Mouse (Mus musculus) left cerebral cortex, postnatal 36 days (tissue): ENCODE data around the gene Tbc1d8b. TPM values are rescaled to one million over a fixed set of nuclear protein-coding genes. Genes with fewer than 3 reads are reported as not detected.

ENCODE experiments used
- DNase-seq, 2 experiments: peaks; one replicate each; pipeline ENCODE4 v3.0.0; 2021 to 2022; ENCODE audit warnings: low spot score in 2 of 2, mixed read lengths in 1 of 2
- intact Hi-C: fragments of 180-260 bp; cut with DNase I; formaldehyde crosslinking; loops from one replicate; pipeline ENCODE4 v1.15.1; 2025
- total RNA-seq, 2 experiments: library from RNA; stranded (reverse); gene quantifications; 2 replicates each; pipeline ENCODE4 v1.2.3; 2021

Gene Tbc1d8b
- total RNA-seq, 2 experiments from 2014 or later, result 3.1 to 4.3 TPM

DNA sequence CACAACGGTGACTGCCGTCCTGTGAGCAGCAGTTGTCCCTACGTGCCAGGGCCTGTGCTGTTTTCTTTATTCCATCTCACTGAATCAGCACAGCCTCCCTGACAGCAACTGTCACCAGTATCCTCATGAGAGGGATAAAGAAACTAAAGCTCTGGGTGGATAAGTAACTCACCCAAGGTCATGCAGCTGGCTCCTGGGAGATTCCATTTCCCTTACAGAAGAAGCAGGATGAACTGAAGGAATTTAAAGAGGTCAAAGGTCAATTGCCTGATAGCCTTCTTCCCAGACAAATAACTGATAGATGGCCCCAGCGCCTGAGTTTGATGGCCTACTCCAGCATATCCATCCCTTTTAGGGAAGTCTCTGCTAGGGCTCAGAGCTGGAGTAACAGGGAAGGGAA, 92.6 kb downstream of the Tbc1d8b start:
- intact Hi-C loops, result no loop called here
- no peak for DNase-seq

DNA sequence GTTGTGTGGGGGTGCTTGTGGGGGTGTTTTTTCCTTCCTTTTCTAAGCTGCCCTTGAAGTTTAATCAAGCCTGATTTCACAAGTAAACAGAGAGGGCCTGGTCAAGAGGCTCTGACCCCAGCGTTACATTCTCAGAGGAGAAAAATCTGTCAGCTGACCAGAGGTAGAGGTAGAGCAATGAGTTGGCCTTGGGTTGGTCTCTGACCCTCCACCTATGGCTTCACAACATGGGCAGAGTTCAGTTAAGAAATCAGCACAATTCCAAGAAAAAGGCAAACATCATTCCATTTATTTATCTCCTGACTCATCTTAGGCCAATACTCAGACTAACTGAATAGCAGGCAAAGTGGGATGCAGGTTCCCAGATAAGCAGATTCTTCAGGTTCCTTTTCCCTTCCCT, 94.1 kb downstream of the Tbc1d8b start:
- intact Hi-C loops, result no loop called here

DNA sequence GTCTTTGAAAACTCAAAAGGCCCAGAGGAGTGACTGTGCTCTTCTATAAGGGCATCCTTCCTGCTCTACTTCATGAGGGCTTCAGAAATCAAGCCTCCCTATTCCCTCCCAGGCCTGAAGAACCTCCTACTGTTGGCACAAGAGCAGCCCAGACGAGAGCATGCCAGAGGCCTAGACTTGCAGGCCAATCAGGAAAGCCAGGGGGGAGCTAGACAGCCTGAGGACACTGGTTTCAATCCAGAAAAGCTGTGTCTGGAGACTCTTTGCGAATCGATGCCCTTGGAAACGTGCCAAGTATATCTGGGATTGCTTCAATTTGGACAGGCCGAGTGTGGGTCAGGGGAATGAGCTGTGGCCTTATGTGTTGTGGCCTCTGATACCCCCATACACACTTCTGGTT, 94.6 kb downstream of the Tbc1d8b start:
- intact Hi-C loops, result no loop called here
- DNase-seq, result no peak

More for the DNA sequence above, 94.1 kb downstream of the Tbc1d8b start:
- DNase-seq, result no peak

DNA sequence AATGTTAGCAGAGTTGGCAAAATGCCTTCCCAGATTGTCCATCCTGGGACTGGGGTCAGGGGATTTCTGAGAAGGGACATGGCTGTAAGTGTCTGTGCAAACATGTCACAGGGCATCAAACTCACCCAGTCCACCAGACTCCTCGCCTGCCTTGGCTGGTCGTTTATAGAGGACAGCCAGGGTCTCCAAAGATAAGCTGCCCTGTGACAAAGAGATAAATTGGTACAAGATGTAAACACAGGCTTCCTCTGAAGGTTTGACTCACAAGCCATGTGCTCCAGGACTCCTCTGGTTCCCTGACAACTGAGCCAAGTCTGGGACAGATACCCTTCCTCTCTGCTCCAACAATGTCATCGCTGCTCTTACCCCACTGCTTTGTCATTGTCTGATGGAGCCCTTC, 96.2 kb downstream of the Tbc1d8b start:
- no peak for DNase-seq
- intact Hi-C loops, result no loop called here

DNA sequence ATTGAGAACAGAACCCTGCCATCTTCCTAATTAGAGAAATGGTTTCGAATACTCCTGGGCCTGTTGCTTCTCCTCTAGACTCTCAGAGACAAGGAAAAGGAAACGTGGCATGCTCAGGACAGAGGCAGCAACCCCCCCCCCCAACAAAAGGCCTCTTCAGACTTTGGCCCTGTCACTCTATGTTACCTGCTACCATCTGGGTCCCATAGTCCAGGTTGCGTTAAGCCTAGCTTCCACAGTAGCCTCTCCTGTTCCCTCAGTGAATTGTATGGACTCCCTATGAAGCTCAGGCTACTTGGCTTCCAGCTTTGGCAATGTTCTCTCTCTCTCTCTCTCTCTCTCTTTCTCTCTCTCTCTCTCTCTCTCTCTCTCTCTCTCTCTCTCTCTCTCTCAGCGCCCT, 96.8 kb downstream of the Tbc1d8b start:
- no peak for DNase-seq
- intact Hi-C loops, result no loop called here

DNA sequence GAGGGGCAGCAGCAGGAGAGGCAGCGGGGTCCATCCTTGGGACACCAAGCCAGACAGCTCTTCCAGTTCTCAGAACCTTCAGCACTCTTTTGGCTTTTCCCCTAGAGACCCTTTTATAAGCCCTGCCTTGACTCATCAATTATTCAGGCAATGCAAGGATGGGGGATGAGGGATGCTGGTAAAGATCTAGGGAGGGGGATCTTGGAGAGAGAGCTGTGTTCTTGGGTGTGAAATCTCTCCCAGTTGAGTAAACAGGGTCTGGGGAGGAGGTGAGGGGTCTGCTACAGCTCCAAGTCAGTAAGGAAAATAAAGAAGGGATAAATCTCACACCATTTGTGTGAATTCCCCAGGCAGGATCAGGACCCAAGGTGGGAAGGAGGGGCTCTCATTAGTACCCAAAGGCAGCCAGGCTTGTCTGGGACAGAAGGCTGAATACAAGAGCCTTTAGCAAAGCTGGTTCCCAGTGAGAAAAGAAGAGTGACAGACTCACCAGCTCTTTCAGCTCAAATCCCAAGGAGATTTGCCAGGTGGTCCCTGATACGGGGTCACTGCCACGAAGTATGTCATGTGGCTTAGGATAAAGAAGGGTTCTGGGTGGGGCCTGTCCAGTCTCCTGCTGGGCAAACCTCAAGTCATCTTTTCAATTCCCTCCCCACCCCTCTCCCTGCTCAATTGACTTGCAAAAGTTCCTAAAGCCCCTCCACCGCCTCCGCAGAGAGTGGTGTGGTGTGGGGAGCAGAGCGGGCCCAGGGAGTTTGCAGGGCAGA, 97.7 kb downstream of the Tbc1d8b start, which contains the start of gene Ripply1:
Gene Ripply1 (minus strand): TSS at position 76 of the 767 bp plus-strand sequence.
- intact Hi-C loops, result no loop called here

DNA sequence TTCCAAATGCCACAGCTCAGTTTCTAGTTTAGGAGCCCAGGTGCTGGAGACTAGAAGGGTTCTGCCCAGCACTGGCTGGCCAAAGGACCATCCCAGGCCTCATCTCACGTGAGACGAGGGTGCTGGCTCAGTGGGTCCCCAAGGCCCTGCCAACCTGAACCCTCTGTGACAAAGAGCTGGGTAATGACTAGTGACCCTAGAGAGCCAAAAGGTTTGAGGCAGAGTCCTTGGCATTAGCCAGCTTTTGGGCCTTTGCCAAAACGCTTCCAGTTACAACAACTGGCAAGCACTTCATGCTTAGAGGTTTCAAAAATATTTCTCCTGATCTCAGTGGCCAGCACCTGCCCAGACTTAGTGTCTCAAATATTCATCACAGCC, 98.2 kb downstream of the Tbc1d8b start:
- intact Hi-C loops, result no loop called here
- DNase-seq, result no peak

More for the DNA sequence above, 97.7 kb downstream of the Tbc1d8b start, which contains the start of gene Ripply1:
- no peak for DNase-seq

DNA sequence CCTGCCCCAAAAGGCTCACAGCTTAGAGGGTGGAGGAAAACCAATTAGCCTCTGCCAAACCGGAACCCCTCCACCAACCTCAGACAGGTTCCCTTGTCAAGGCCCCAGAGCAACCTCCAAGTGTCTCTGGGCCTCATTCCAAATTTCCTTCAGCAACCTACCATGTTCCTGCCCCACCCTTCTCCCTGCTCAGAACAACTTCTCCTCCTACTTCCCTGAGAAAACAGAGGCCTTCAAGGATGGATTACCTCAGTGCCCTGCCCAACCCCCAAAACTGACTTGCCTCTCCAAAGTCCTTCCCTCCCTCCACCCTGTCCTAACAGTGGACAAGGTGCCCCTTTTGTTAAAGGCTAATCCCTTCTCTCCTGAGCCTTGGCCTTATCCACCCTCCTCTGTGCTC, 101.0 kb downstream of the Tbc1d8b start:
- intact Hi-C loops, result no loop called here
- no peak for DNase-seq

DNA sequence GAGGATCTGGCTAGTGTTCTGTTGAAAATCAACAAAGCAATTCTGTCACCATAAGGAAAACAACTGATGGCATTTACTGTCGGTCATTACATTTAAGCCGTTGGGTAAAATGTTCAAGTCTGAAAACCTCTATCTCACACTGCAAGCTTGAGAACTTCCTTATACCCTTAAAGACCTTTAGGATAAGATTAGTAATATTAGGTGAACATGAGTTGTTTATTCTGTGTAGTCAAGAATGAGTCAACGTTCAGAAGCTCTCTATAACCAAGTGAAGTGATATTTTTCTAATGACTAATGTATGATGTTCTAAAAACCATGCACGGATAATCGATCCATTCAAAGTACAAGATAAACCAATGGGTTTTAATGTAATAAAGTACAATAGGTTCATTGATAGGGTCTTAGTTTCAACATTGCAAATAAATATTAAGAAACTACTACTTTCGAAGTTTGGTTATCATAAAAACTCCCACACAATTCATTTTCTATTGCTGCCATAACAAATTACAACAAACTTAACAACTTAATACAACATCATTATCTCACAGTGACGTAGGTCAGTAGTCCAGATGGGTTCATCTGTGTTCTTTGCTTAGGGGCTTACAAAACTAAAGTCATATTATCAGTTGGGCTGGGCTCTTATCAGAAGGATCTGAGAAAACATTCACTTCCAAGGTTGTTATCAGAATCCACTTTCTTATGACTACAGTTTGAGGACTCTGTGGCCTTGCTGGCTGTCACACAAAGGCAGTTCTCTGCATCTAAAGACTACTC, 109.5 kb downstream of the Tbc1d8b start:
- DNase-seq, result no peak

DNA sequence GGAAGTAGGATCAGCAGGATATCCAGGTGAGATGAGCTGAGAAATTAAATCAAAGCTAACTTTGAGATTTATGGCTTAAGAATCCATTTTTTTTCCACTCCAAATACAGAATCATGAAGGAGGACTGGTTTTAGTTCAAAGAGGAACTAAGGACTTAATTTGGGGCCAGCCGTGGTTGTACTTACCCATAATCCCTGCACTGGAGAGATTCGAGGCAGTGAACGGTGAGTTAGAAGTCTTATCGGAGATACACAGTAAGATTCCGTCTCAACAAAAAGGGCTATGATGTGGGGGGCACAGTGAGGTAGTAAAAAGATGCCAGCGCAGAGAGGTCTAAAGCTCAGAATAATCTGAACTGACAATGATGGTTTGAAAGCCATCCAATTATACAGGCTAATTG, 111.2 kb downstream of the Tbc1d8b start:
- intact Hi-C loops, result no loop called here
- no peak for DNase-seq

More for the DNA sequence above, 109.5 kb downstream of the Tbc1d8b start:
- intact Hi-C loops, result no loop called here

DNA sequence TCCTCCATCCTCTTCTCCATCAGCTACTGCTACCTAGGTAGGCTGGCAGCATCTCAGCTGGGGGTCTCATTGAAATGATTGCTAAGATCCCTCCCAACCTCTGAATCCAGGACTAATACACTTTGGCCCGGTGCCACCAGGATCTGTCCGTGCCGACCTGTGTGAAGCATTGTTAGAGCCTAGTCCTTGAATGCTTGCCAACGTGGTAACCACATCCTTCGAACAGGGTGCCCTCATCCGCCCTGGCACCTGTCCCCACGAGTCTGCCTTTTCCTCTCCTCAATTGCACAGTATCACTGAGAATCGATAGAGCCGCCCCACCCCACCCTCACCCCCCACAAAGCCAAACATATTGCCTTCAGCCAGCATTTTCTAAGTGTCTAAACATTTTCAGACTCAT, 113.1 kb downstream of the Tbc1d8b start:
- DNase-seq, result no peak
- intact Hi-C loops, result no loop called here

DNA sequence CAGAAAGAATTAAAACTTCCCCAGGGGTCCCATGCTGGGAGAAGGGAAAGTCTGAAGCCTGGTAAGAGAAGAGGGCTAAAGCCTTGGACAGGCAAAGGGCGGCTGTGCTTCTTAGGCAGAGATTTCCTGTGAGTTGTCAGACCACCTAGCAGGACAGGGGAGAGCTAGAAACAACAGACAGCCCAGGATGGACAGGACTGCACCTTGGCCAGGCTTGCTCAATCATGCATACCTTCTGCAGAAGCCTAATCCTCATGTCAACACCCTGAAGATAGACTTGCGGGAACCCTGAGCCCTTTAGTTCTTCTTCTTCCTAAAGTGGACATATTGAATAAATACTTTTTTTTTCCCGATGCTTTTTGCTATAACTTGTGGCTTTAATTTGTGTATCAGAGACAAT, 115.2 kb downstream of the Tbc1d8b start:
- intact Hi-C loops, result no loop called here
- no peak for DNase-seq

DNA sequence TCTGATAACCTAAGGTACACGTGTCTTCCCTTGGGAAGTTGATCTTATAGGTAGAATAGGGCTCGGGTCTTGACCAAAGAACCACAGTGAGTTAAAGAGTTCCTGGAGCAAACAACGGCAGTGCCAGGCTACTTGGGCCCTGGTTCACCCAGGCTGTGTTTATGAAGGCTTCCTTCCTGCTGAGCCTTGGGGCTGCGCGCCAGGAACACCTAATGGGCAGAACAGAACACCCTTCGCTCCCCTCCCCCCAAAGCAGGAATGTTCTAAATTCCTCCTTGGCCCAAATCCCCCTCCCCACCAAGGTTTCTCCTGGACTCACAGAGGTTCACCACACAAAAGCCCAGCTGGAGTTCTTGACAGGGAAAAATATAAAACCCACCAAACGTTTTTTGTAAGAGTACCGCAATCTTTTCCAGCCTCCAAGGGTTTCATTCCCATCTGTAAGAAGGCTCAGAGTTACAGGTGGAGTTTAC, 115.6 kb downstream of the Tbc1d8b start, which contains the start of gene Cldn2:
Gene Cldn2 (plus strand): TSS at position 423 of the 473 bp plus-strand sequence.
- no peak for DNase-seq
- intact Hi-C loops, result no loop called here

Other genes starting within 250 kb of the Tbc1d8b start
- gene D330045A20Rik, start 204.6 kb upstream of the Tbc1d8b start, total RNA-seq, result under 1 TPM; 0.57 to 0.64 TPM
- gene Rnf128, start 121.7 kb upstream of the Tbc1d8b start, total RNA-seq, result 10 to 100 TPM; 12.1 to 14.3 TPM
- gene Gm15013, start 29.5 kb downstream of the Tbc1d8b start, total RNA-seq, result not detected
- not detected for gene Ripply1, start 97.4 kb downstream of the Tbc1d8b start, total RNA-seq
- under 1 TPM; 0.54 to 0.66 TPM for gene Cldn2, start 115.8 kb downstream of the Tbc1d8b start, total RNA-seq
- 1 to 10 TPM; 3.5 to 5.3 TPM for gene Morc4, start 186.7 kb downstream of the Tbc1d8b start, total RNA-seq